Mouse (Mus musculus): ENCODE measurements at regions not wholly inside any gene's neighbourhood (a gene's known extent, or its start where the extent isn't known, plus 50 kb on each side); places are given as distances from the start of the nearest gene placed in this dataset.
A peak's percentile ranks its signal among the peaks of the same experiment; 100 is the strongest.
"Not testable (repeated sequence)": the region's sequence is repeated elsewhere in the genome, so short reads cannot be mapped to it uniquely, and the experiment has no call there.

GRCm38 (mm10) chr19:54099292-54099691 is 55.3 kb downstream of the Adra2a start:
- ATAC-seq (ENCODE audit: low TSS enrichment) = no peak

- ATAC-seq (ENCODE audit: low TSS enrichment) = no peak
Observed at GRCm38 (mm10) chr19:54099769-54100168, 55.8 kb downstream of the Adra2a start.

- ATAC-seq (ENCODE audit: low TSS enrichment) = no peak
Observed at GRCm38 (mm10) chr19:54106571-54106970, 62.6 kb downstream of the Adra2a start.

- no peak for ATAC-seq (ENCODE audit: low TSS enrichment)
Observed at GRCm38 (mm10) chr19:54107103-54107821, 63.3 kb downstream of the Adra2a start.

- ATAC-seq (ENCODE audit: low TSS enrichment) = no peak
Observed at GRCm38 (mm10) chr19:54110080-54110479, 66.1 kb downstream of the Adra2a start.

GRCm38 (mm10) chr19:54112691-54113090 is 68.7 kb downstream of the Adra2a start:
- no peak for ATAC-seq (ENCODE audit: low TSS enrichment)

- ATAC-seq (ENCODE audit: low TSS enrichment) = no peak
Observed at GRCm38 (mm10) chr19:54113421-54113820, 69.5 kb downstream of the Adra2a start.

GRCm38 (mm10) chr19:54114588-54115317 is 70.8 kb downstream of the Adra2a start:
- ATAC-seq (ENCODE audit: low TSS enrichment) = peak; percentile 90

GRCm38 (mm10) chr19:54115335-54115734 is 71.4 kb downstream of the Adra2a start:
- peak; percentile 6; the same call in 1 of the 2 replicates for ATAC-seq (ENCODE audit: low TSS enrichment)

GRCm38 (mm10) chr19:54116829-54117228 is 72.9 kb downstream of the Adra2a start:
- no peak for ATAC-seq (ENCODE audit: low TSS enrichment)

GRCm38 (mm10) chr19:54117676-54118075 is 73.7 kb downstream of the Adra2a start:
- no peak for ATAC-seq (ENCODE audit: low TSS enrichment)

GRCm38 (mm10) chr19:54123586-54123985 is 79.6 kb downstream of the Adra2a start:
- no peak for ATAC-seq (ENCODE audit: low TSS enrichment)

GRCm38 (mm10) chr19:54151766-54152165 is 107.8 kb downstream of the Adra2a start:
- ATAC-seq (ENCODE audit: low TSS enrichment) = not testable (repeated sequence)

- ATAC-seq (ENCODE audit: low TSS enrichment) = no peak
Observed at GRCm38 (mm10) chr19:54154400-54154799, 110.4 kb downstream of the Adra2a start.

- no peak for ATAC-seq (ENCODE audit: low TSS enrichment)
Observed at GRCm38 (mm10) chr19:54170361-54170760, 126.4 kb downstream of the Adra2a start.

- peak; percentile 71 for ATAC-seq (ENCODE audit: low TSS enrichment)
Observed at GRCm38 (mm10) chr19:54174090-54175055, 130.4 kb downstream of the Adra2a start.

GRCm38 (mm10) chr19:54175766-54176165 is 131.8 kb downstream of the Adra2a start:
- no peak for ATAC-seq (ENCODE audit: low TSS enrichment)

- ATAC-seq (ENCODE audit: low TSS enrichment) = no peak
Observed at GRCm38 (mm10) chr19:54177491-54177890, 133.5 kb downstream of the Adra2a start.

GRCm38 (mm10) chr19:54200407-54200806 is 156.5 kb downstream of the Adra2a start:
- ATAC-seq (ENCODE audit: low TSS enrichment) = no peak

- peak; percentile 88 for ATAC-seq (ENCODE audit: low TSS enrichment)
Observed at GRCm38 (mm10) chr19:54202456-54202855, 158.5 kb downstream of the Adra2a start.

GRCm38 (mm10) chr19:54206819-54207218 is 162.9 kb downstream of the Adra2a start:
- ATAC-seq (ENCODE audit: low TSS enrichment) = no peak

GRCm38 (mm10) chr19:54212169-54212568 is 168.2 kb downstream of the Adra2a start:
- ATAC-seq (ENCODE audit: low TSS enrichment) = no peak

Data from frontal cortex, adult (tissue).